Mouse (Mus musculus) intestine, postnatal 0 days (tissue): ENCODE data around the gene Crisp4. TPM values are rescaled to one million over a fixed set of nuclear protein-coding genes. Genes with fewer than 3 reads are reported as not detected.

Source experiments
- ATAC-seq: fragments of 200-750 bp; cut with Nextera tagmentation; 2 replicates; pipeline ENCODE4 v1.8.0; 2017; ENCODE audit warnings: mild to moderate bottlenecking, moderate TSS enrichment, moderate library complexity
- H3K27ac ChIP-seq: fragments of 300-500 bp; sonication (generic); 2 replicates; pipeline ENCODE4 v1.5.1; 2014; ENCODE audit warnings: mild to moderate bottlenecking, low read depth, low read length, moderate library complexity
- H3K27me3 ChIP-seq: fragments of 300-500 bp; sonication (generic); replicated peaks from 2 replicates; pipeline ENCODE4 v1.6.1; 2014; ENCODE audit warnings: low read length, mixed read lengths; ENCODE audit not compliant: control insufficient read depth, insufficient read depth
- H3K36me3 ChIP-seq: fragments of 300-500 bp; sonication (generic); 2 replicates; pipeline ENCODE4 v1.6.1; 2014; ENCODE audit warnings: mild to moderate bottlenecking, moderate library complexity; ENCODE audit not compliant: control insufficient read depth, insufficient read depth
- H3K4me1 ChIP-seq: fragments of 300-500 bp; sonication (generic); replicated peaks from 2 replicates; pipeline ENCODE4 v1.6.1; 2014; ENCODE audit warnings: antibody characterized with exemption, low read length, mixed read lengths; ENCODE audit not compliant: control insufficient read depth, insufficient read depth
- H3K4me2 ChIP-seq: fragments of 300-500 bp; sonication (generic); replicated peaks from 2 replicates; pipeline ENCODE4 v1.6.1; 2014; ENCODE audit warnings: low read depth, mild to moderate bottlenecking, moderate library complexity
- H3K4me3 ChIP-seq: fragments of 300-500 bp; sonication (generic); 2 replicates; pipeline ENCODE4 v1.5.1; 2014; ENCODE audit warnings: low read depth, low read length
- H3K9ac ChIP-seq: fragments of 300-500 bp; sonication (generic); 2 replicates; pipeline ENCODE4 v1.6.1; 2014; ENCODE audit warnings: mild to moderate bottlenecking, low read depth, low read length
- H3K9me3 ChIP-seq: fragments of 300-500 bp; sonication (generic); 2 replicates; pipeline ENCODE4 v1.6.1; 2016; ENCODE audit warnings: mixed run types; ENCODE audit not compliant: control insufficient read depth
- CTCF ChIP-seq: sonication (generic); IDR thresholded peaks from 2 replicates; pipeline ENCODE4 v1.5.1; 2016; ENCODE audit warnings: low read depth, mild to moderate bottlenecking, control low read depth, antibody characterized with exemption, moderate library complexity
- WGBS: fragments of 180-500 bp; shearing (Covaris S2); extraction: QIAGEN DNeasy Blood & Tissue Kit; methylation state at CpG from one replicate; pipeline ENCODE4 v1.1.7; 2014; 5-methylcytosine and 5-hydroxymethylcytosine counted together
- polyA plus RNA-seq: library from polyadenylated mRNA; unstranded; fragments of >200 nt; fragmentation: Nextera tagmentation; extraction: Ambion mirVana; gene quantifications from 2 replicates; pipeline ENCODE4 v1.2.1, GENCODE M21; 2015

Crisp4 gene
- polyA plus RNA-seq, 1 experiment from 2014 or later: not detected

DNA sequence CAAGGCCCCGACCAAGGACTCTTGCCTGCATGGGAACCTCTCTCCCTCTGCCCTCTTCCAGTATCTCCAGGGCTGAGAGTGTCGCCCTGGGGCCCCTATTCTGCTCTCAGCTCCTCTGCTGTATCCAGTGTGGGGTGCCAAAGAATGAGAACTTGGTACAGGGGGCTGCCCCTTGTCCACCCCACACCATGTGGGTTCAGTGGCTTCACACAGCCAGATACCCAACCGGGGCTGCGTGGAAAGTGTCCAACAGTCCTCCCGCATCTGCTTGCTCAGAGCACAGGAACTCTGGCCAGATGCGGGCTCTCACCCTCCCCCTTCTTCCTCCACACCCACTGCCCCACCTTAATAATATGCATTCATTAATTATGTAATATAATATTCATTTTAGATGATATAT is 13.4 kb upstream of the Crisp4 start:
- Histone ChIP-seq H3K9ac (no peak overlapping the region), H3K4me2 (no peak overlapping the region), H3K27me3 (no peaks in the 10 kb centered on the region), H3K4me1 (no peaks in the 10 kb centered on the region), H3K27ac (no peak overlapping the region), H3K4me3 (no peak overlapping the region), H3K36me3 (no peaks in the 10 kb centered on the region), H3K9me3 (no peaks in the 10 kb centered on the region)
- WGBS: 83% methylated on average over 6 of the region's 6 CpGs
- no peak for ATAC-seq
- no peak for TF ChIP-seq CTCF

DNA sequence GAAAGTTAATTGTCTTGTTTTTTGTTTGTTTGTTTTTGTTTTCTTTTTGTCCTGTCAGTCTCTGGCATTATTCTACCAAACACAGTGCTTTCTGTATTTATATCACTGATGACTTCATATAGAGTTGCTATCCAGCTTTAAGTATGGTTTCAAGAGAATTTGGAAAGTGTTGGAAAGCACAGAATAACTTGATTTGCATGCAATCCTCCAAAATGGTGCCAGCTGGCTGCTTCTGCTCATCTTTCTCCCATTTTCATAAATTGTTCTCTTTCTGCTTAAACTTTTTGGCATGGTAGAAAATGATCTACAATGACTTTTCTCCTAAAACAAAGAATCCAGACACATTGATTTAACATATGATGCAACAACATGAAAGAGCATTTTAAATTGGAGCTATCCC is 2.5 kb upstream of the Crisp4 start:
- H3K27me3 ChIP-seq: no peaks in the 10 kb centered on the region
- H3K27ac ChIP-seq: no peak overlapping the region
- no peaks in the 10 kb centered on the region for H3K4me1 ChIP-seq
- no peaks in the 10 kb centered on the region for H3K36me3 ChIP-seq
- no peak overlapping the region for H3K9ac ChIP-seq
- H3K4me3 ChIP-seq: no peak overlapping the region
- TF ChIP-seq CTCF: no peak
- no peak overlapping the region for H3K4me2 ChIP-seq
- H3K9me3 ChIP-seq: no peaks in the 10 kb centered on the region
- no peak for ATAC-seq

DNA sequence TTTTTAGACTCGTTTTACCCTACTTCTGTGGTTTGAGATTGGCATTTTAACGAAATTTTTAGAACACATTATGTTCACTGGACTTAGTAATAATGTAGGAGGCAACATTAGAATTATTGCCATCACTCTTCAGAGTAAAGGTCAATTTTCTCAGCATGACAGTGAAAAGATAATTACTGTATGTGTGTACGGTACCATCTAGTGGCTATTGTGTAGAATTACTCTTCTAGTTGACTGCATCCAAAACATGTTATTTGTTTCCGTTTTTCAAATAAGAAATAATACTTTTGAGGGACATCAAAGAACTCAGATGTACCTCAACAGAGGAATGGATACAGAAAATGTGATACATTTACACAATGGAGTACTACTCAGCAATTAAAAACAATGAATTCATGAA is 14.0 kb downstream of the Crisp4 start:
- no peak overlapping the region for H3K27ac ChIP-seq
- no peak overlapping the region for H3K4me3 ChIP-seq
- no peaks in the 10 kb centered on the region for H3K27me3 ChIP-seq
- WGBS: 56% methylated on average over 4 of the region's 4 CpGs
- H3K36me3 ChIP-seq: no peaks in the 10 kb centered on the region
- TF ChIP-seq CTCF: peak; percentile 54
- H3K4me2 ChIP-seq: no peak overlapping the region
- no peak for ATAC-seq
- H3K9ac ChIP-seq: no peak overlapping the region
- no peaks in the 10 kb centered on the region for H3K9me3 ChIP-seq
- H3K4me1 ChIP-seq: no peaks in the 10 kb centered on the region

DNA sequence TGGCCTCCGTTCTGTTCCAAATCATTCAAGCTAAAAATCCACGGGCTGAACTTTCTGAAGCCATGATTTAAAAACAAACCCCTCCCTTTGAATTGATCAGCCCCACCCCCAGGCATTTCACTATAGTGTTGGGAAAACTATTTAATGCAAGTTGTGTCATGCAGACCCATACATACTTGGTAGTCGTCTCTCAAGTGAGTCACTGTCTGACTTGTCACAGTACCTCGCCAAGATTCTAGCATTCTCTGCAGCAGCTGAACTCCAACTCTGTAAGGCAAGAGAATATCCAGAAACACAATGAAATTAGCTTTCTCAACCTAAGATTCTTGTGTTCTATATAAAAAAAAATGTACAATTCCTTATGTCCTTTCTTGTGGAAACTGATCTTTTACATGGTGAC is 15.7 kb downstream of the Crisp4 start:
- WGBS: 73% methylated on average over 4 of the region's 4 CpGs
- H3K4me2 ChIP-seq: no peak overlapping the region
- no peak overlapping the region for H3K4me3 ChIP-seq
- H3K9me3 ChIP-seq: no peaks in the 10 kb centered on the region
- H3K36me3 ChIP-seq: no peaks in the 10 kb centered on the region
- no peak for ATAC-seq
- no peak overlapping the region for H3K27ac ChIP-seq
- no peak overlapping the region for H3K9ac ChIP-seq
- no peaks in the 10 kb centered on the region for H3K4me1 ChIP-seq
- no peak for TF ChIP-seq CTCF
- no peaks in the 10 kb centered on the region for H3K27me3 ChIP-seq

DNA sequence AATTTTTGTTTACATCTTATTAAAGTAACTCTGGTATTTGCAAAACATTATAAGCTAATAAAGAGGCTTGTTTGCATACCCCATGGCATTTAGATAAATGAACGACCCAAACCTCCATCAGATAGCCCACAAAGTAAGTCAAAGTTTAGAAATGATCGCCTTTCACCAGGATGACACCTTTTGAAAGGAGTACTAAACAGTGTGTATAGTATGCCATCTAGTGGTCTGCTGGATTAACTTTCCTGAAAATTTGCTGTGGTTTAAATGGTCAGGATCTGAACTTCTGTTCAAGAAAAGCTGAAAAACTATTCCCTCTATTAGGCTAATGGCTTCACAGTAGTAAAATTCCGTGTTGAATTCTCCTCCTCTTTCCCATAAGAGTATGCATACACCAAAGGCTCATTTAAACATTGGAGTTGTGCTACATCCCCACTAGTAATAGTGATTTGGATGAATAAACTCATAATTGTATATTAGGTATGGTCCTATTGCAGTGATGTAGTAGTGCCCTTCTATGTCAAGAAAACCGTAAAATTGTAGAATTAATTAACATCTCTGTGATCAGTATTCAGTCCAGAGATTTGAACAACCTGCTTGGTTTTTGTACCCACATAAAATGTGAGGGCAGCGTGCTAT is 38.9 kb downstream of the Crisp4 start:
- no peaks in the 10 kb centered on the region for H3K4me1 ChIP-seq
- WGBS: 33% methylated on average over 5 of the region's 5 CpGs
- H3K4me3 ChIP-seq: no peak overlapping the region
- no peak overlapping the region for H3K9ac ChIP-seq
- H3K4me2 ChIP-seq: no peak overlapping the region
- no peaks in the 10 kb centered on the region for H3K9me3 ChIP-seq
- H3K27me3 ChIP-seq: no peaks in the 10 kb centered on the region
- no peaks in the 10 kb centered on the region for H3K36me3 ChIP-seq
- ATAC-seq: no peak
- peak; percentile 66 for TF ChIP-seq CTCF
- H3K27ac ChIP-seq: no peak overlapping the region

DNA sequence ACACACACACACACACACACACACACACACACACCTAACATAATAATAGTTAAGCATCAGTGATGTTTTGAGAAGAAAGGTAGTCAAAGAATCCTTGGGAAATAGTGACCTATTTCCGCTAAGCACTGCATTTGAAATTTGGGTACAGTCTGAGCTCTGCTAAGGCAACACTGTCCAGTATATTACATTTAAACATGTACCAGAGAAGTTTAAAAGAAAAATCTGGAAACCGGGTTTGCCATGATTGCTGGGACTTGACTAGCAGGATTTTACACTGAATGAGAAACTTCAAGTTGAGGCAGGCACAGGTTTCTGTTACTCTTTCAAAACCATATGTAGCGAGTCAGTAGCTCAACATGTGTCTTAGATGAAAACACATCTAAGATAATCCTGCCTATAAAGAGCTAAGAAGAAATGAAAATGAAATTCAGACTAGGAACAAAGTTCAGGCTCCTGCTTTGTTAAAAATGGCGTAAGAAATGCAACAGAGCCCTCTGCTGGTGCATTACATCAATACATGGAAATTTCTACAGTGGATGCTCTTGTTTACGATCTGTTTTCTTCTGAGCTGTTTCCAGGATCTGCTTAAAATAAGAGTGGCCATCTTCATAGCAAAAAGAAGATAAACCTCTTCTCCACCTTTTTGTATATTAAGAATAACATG is 39.7 kb downstream of the Crisp4 start:
- no peak overlapping the region for H3K27ac ChIP-seq
- H3K4me3 ChIP-seq: no peak overlapping the region
- ATAC-seq: no peak
- H3K36me3 ChIP-seq: no peaks in the 10 kb centered on the region
- H3K27me3 ChIP-seq: no peaks in the 10 kb centered on the region
- no peak overlapping the region for H3K9ac ChIP-seq
- H3K4me1 ChIP-seq: no peaks in the 10 kb centered on the region
- H3K9me3 ChIP-seq: no peaks in the 10 kb centered on the region
- peak; percentile 66 for TF ChIP-seq CTCF
- WGBS: 47% methylated on average over 5 of the region's 5 CpGs
- H3K4me2 ChIP-seq: no peak overlapping the region
